Mouse (Mus musculus): Measurements from ENCODE around the gene Cipc. TPM values are rescaled to one million over a fixed set of nuclear protein-coding genes. Genes with fewer than 3 reads are reported as not detected.

Gene Cipc
- polyA plus RNA-seq, 1 experiment from 2014 or later = 37.9 TPM

GRCm38 (mm10) chr12:86923837-86924236 lies 23.0 kb upstream of the Cipc start:
- 12% methylated on average over 5 of the region's 5 CpGs for WGBS
- Histone ChIP-seq H3K4me2 (no peak overlapping the region), H3K27ac (ENCODE audit: low read depth, low read length) (no peak overlapping the region), H3K4me1 (ENCODE audit: control insufficient read depth, insufficient read depth, low read length) (peaks cover 3% of the 10 kb centered on the region), H3K36me3 (ENCODE audit: control insufficient read depth, insufficient read depth, low read length) (no peaks in the 10 kb centered on the region), H3K4me3 (ENCODE audit: low read depth, low read length) (no peak overlapping the region), H3K27me3 (ENCODE audit: control insufficient read depth, insufficient read depth, low read length) (no peaks in the 10 kb centered on the region), H3K9ac (ENCODE audit: low read length) (no peak overlapping the region), H3K9me3 (ENCODE audit: control insufficient read depth, low read length) (no peaks in the 10 kb centered on the region)
- peak; percentile 95 for DNase-seq (ENCODE audit: low spot score, missing footprints)
- ATAC-seq (ENCODE audit: low FRiP score) = peak; percentile 72; the same call in 1 of the 2 replicates

GRCm38 (mm10) chr12:86930934-86931729 lies 15.7 kb upstream of the Cipc start:
- H3K36me3 ChIP-seq (ENCODE audit: control insufficient read depth, insufficient read depth, low read length) = no peaks in the 10 kb centered on the region
- H3K27ac ChIP-seq (ENCODE audit: low read depth, low read length) = no peak overlapping the region
- H3K27me3 ChIP-seq (ENCODE audit: control insufficient read depth, insufficient read depth, low read length) = no peaks in the 10 kb centered on the region
- no peak overlapping the region for H3K9ac ChIP-seq (ENCODE audit: low read length)
- no peak for ATAC-seq (ENCODE audit: low FRiP score)
- H3K4me3 ChIP-seq (ENCODE audit: low read depth, low read length) = no peak overlapping the region
- no peak for DNase-seq (ENCODE audit: low spot score, missing footprints)
- no peaks in the 10 kb centered on the region for H3K9me3 ChIP-seq (ENCODE audit: control insufficient read depth, low read length)
- H3K4me1 ChIP-seq (ENCODE audit: control insufficient read depth, insufficient read depth, low read length) = peaks cover 7% of the 10 kb centered on the region
- no peak overlapping the region for H3K4me2 ChIP-seq
- 70% methylated on average over 6 of the region's 6 CpGs for WGBS

- no peak overlapping the region for H3K9ac ChIP-seq (ENCODE audit: low read length)
- no peak overlapping the region for H3K27ac ChIP-seq (ENCODE audit: low read depth, low read length)
- no peak overlapping the region for H3K4me3 ChIP-seq (ENCODE audit: low read depth, low read length)
- no peaks in the 10 kb centered on the region for H3K36me3 ChIP-seq (ENCODE audit: control insufficient read depth, insufficient read depth, low read length)
- no peak overlapping the region for H3K4me2 ChIP-seq
- 8% methylated on average over 7 of the region's 7 CpGs for WGBS
- H3K9me3 ChIP-seq (ENCODE audit: control insufficient read depth, low read length) = no peaks in the 10 kb centered on the region
- DNase-seq (ENCODE audit: low spot score, missing footprints) (no peak), ATAC-seq (ENCODE audit: low FRiP score) (peak; percentile 68; the same call in 1 of the 2 replicates)
- H3K4me1 ChIP-seq (ENCODE audit: control insufficient read depth, insufficient read depth, low read length) = peaks cover 7% of the 10 kb centered on the region
- H3K27me3 ChIP-seq (ENCODE audit: control insufficient read depth, insufficient read depth, low read length) = no peaks in the 10 kb centered on the region
Observed at GRCm38 (mm10) chr12:86931919-86932574, 14.8 kb upstream of the Cipc start.

GRCm38 (mm10) chr12:86932575-86932952 lies 14.3 kb upstream of the Cipc start:
- H3K9me3 ChIP-seq (ENCODE audit: control insufficient read depth, low read length) = no peaks in the 10 kb centered on the region
- no peak overlapping the region for H3K4me3 ChIP-seq (ENCODE audit: low read depth, low read length)
- H3K36me3 ChIP-seq (ENCODE audit: control insufficient read depth, insufficient read depth, low read length) = no peaks in the 10 kb centered on the region
- no peaks in the 10 kb centered on the region for H3K27me3 ChIP-seq (ENCODE audit: control insufficient read depth, insufficient read depth, low read length)
- ATAC-seq (ENCODE audit: low FRiP score) = peak; percentile 35; the same call in 1 of the 2 replicates
- WGBS = 9% methylated on average over 6 of the region's 6 CpGs
- 0 out of 2 replicates have a peak overlapping the region, but pooled peaks have one; percentile 12 for H3K9ac ChIP-seq (ENCODE audit: low read length)
- no peak overlapping the region for H3K4me2 ChIP-seq
- H3K4me1 ChIP-seq (ENCODE audit: control insufficient read depth, insufficient read depth, low read length) = peaks cover 7% of the 10 kb centered on the region
- DNase-seq (ENCODE audit: low spot score, missing footprints) = no peak
- H3K27ac ChIP-seq (ENCODE audit: low read depth, low read length) = no peak overlapping the region

GRCm38 (mm10) chr12:86934748-86935147 lies 12.1 kb upstream of the Cipc start:
- 91% methylated on average over 1 of the region's 1 CpGs for WGBS
- H3K4me2 ChIP-seq = no peak overlapping the region
- H3K36me3 ChIP-seq (ENCODE audit: control insufficient read depth, insufficient read depth, low read length) = no peaks in the 10 kb centered on the region
- H3K27me3 ChIP-seq (ENCODE audit: control insufficient read depth, insufficient read depth, low read length) = no peaks in the 10 kb centered on the region
- H3K27ac ChIP-seq (ENCODE audit: low read depth, low read length) = no peak overlapping the region
- no peaks in the 10 kb centered on the region for H3K9me3 ChIP-seq (ENCODE audit: control insufficient read depth, low read length)
- DNase-seq (ENCODE audit: low spot score, missing footprints) = no peak
- ATAC-seq (ENCODE audit: low FRiP score) = no peak
- no peak overlapping the region for H3K4me3 ChIP-seq (ENCODE audit: low read depth, low read length)
- no peak overlapping the region for H3K9ac ChIP-seq (ENCODE audit: low read length)
- H3K4me1 ChIP-seq (ENCODE audit: control insufficient read depth, insufficient read depth, low read length) = peaks cover 7% of the 10 kb centered on the region

GRCm38 (mm10) chr12:86935692-86936282 lies 11.1 kb upstream of the Cipc start:
- Histone ChIP-seq H3K4me2 (no peak overlapping the region), H3K4me1 (ENCODE audit: control insufficient read depth, insufficient read depth, low read length) (peaks cover 12% of the 10 kb centered on the region), H3K27ac (ENCODE audit: low read depth, low read length) (no peak overlapping the region), H3K9ac (ENCODE audit: low read length) (no peak overlapping the region), H3K36me3 (ENCODE audit: control insufficient read depth, insufficient read depth, low read length) (no peaks in the 10 kb centered on the region), H3K4me3 (ENCODE audit: low read depth, low read length) (no peak overlapping the region), H3K27me3 (ENCODE audit: control insufficient read depth, insufficient read depth, low read length) (no peaks in the 10 kb centered on the region), H3K9me3 (ENCODE audit: control insufficient read depth, low read length) (no peaks in the 10 kb centered on the region)
- no peak for DNase-seq (ENCODE audit: low spot score, missing footprints)
- no peak for ATAC-seq (ENCODE audit: low FRiP score)
- 87% methylated on average over 8 of the region's 8 CpGs for WGBS

GRCm38 (mm10) chr12:86936587-86937343 lies 10.1 kb upstream of the Cipc start:
- no peak for ATAC-seq (ENCODE audit: low FRiP score)
- peak; percentile 69 for DNase-seq (ENCODE audit: low spot score, missing footprints)
- H3K9me3 ChIP-seq (ENCODE audit: control insufficient read depth, low read length) = no peaks in the 10 kb centered on the region

GRCm38 (mm10) chr12:86938571-86938970 lies 8.3 kb upstream of the Cipc start:
- Histone ChIP-seq H3K9me3 (ENCODE audit: control insufficient read depth, low read length) (no peaks in the 10 kb centered on the region), H3K27ac (ENCODE audit: low read depth, low read length) (no peak overlapping the region), H3K27me3 (ENCODE audit: control insufficient read depth, insufficient read depth, low read length) (no peaks in the 10 kb centered on the region), H3K36me3 (ENCODE audit: control insufficient read depth, insufficient read depth, low read length) (no peaks in the 10 kb centered on the region), H3K9ac (ENCODE audit: low read length) (no peak overlapping the region), H3K4me3 (ENCODE audit: low read depth, low read length) (no peak overlapping the region), H3K4me1 (ENCODE audit: control insufficient read depth, insufficient read depth, low read length) (peaks cover 23% of the 10 kb centered on the region), H3K4me2 (no peak overlapping the region)
- ATAC-seq (ENCODE audit: low FRiP score) (no peak), DNase-seq (ENCODE audit: low spot score, missing footprints) (peak; percentile 59)
- 78% methylated on average over 9 of the region's 9 CpGs for WGBS

More at GRCm38 (mm10) chr12:86936587-86937343, 10.1 kb upstream of the Cipc start:
- 90% methylated on average over 11 of the region's 11 CpGs for WGBS
- Histone ChIP-seq H3K9ac (ENCODE audit: low read length) (no peak overlapping the region), H3K4me1 (ENCODE audit: control insufficient read depth, insufficient read depth, low read length) (peaks cover 21% of the 10 kb centered on the region), H3K27ac (ENCODE audit: low read depth, low read length) (no peak overlapping the region), H3K36me3 (ENCODE audit: control insufficient read depth, insufficient read depth, low read length) (no peaks in the 10 kb centered on the region), H3K4me3 (ENCODE audit: low read depth, low read length) (no peak overlapping the region), H3K4me2 (no peak overlapping the region), H3K27me3 (ENCODE audit: control insufficient read depth, insufficient read depth, low read length) (no peaks in the 10 kb centered on the region)

Data from midbrain, embryonic 11.5 days (tissue).